Mouse (Mus musculus): ENCODE data around the gene Deaf1.
"Not testable (repeated sequence)": the region's sequence is repeated elsewhere in the genome, so short reads cannot be mapped to it uniquely, and the experiment has no call there.

Deaf1 gene

GRCm38 (mm10) chr7:141264041-141264700 lies 63.3 kb downstream of the Deaf1 start:
- no peak for DNase-seq (ENCODE audit: low spot score)

- DNase-seq (ENCODE audit: low spot score), result no peak
These were observed 63.9 kb downstream of the Deaf1 start for GRCm38 (mm10) chr7:141263640-141264039.

- no peak for DNase-seq (ENCODE audit: low spot score)
These were observed 66.0 kb downstream of the Deaf1 start for GRCm38 (mm10) chr7:141261480-141261879.

GRCm38 (mm10) chr7:141256159-141256558 lies 71.3 kb downstream of the Deaf1 start:
- no peak for DNase-seq (ENCODE audit: low spot score)

- not testable (repeated sequence) for DNase-seq (ENCODE audit: low spot score)
These were observed 77.0 kb downstream of the Deaf1 start for GRCm38 (mm10) chr7:141250486-141250885.

All from c-Kit-positive CD71-positive TER-119-positive erythroid progenitor cells, embryonic 14.5 days (primary cell).